Mouse (Mus musculus) mouse embryonic stem cell (cell line): ENCODE measurements around the gene Iglon5.

Experiments
- in situ Hi-C, 2 experiments: fragments of 300-500 bp; cut with MboI; formaldehyde crosslinking; loops; 1 replicate in 1 of 2; 3 replicates in 1 of 2; pipeline ENCODE4 v1.14.3; 2019 to 2020; ENCODE audit warnings: low sequenced_read_pairs in 2 of 2, low pct_unique_long_range_greater_than_20kb in 1 of 2, mixed read lengths in 1 of 2; ENCODE audit not compliant: unreplicated experiment in 1 of 2

The Iglon5 gene

GRCm38 (mm10) chr7:43470373-43470772 lies 19.5 kb downstream of the Iglon5 start:
- in situ Hi-C loops: no loop called here

GRCm38 (mm10) chr7:43466099-43466694 lies 23.7 kb downstream of the Iglon5 start:
- in situ Hi-C loops: no loop called here

DNA sequence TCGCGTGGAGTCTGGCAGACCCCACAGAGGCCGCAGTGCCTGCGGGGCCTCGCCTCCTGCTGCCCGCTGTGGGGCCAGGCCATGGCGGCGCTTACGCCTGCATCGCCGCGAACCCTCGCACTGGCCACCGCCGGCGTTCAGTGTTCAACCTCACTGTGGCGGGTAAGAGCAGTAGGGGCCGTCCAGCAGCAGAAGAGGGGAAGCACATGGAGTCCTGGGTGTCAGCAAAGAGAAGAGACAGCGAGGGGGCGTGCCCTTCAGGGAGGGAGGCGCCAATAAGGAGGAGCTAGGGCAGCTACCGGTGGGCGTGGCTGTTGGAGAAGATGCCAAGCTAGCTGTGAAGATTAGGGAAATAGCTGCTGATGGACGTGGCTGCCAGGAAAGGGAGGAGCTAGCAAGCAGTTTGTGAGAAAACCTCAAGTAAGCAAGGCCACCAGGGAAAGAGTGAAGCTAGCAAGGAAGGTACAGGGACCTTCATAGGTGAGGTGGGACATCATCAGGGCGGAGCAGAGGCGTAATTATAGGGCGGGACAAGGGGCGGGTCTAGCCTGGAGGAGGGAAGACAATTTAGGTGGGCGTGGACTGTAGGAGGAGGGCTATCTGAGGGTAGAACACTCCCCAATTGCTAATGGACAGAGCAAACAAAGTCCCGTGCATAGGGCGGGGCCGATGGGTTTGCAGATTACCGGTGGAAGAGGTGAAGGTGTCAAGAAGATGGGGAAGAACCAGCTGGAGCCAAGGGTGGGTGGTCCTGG lies 24.4 kb downstream of the Iglon5 start:
- in situ Hi-C loops: no loop called here

- in situ Hi-C loops: no loop called here
Observed at GRCm38 (mm10) chr7:43464864-43465343, 25.0 kb downstream of the Iglon5 start.

DNA sequence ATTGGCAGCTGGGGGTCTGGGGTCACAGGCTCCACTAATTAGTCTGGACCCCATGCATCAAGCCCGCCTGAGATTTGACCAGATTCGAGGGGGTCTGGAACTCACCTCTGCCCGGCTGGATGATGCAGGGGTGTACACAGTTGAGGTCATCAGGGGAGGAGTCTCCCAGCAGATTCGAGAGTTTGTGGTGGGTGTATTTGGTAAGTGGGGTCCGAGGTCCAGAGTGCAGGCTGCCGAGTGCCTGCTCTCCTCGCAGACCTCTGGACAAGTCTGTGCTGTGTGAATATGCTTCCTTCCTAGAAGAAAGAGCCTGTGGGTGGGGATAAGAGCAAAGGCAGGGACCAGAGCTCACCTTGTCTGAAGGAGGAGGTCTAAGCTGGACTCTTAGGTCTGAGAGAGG lies 25.9 kb downstream of the Iglon5 start:
- in situ Hi-C loops: no loop called here

DNA sequence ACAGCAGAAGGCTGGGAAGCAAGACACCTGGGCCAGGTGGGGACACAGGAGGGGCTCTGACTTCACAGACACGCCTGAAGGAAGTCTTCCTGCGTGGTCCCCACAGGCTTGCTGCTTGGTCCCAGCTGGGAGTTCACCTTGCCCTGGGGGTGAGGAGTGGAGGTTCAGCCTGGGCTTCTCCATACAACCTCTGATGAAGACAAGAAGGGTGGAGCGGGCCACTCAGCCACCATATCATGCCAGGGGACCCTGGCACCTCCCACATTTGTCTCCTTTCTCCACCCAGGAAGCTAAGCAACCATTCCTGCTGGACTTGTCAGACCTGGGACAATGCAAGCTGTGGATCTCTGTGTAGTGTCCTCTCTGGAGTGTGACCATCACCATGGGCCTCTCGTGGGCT lies 27.0 kb downstream of the Iglon5 start, which contains the start of gene Vsig10l:
Gene Vsig10l (plus strand): TSS at position 301 of the 400 bp plus-strand sequence.
- in situ Hi-C loops: no loop called here

DNA sequence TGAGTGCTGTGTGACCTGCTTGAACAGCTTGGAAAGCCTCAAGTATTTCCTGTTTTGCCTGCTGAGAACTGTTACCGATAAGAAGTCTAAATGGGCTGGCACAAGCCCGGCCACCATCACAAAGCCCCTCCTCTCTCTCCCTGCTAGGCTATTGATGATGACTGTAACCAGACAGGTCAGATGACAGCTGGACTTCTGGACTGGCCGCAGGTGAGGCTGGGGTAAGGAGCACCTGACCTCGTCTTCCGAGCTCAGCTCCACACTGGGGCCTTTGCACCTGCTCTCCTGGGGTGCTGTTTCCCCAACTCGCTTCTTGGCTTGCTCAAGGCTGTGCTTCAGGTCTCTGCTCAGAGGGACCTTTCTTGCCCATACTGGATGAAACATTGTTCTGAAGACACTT lies 35.5 kb downstream of the Iglon5 start:
- in situ Hi-C loops: no loop called here

GRCm38 (mm10) chr7:43453599-43454355 lies 36.1 kb downstream of the Iglon5 start:
- in situ Hi-C loops: no loop called here

DNA sequence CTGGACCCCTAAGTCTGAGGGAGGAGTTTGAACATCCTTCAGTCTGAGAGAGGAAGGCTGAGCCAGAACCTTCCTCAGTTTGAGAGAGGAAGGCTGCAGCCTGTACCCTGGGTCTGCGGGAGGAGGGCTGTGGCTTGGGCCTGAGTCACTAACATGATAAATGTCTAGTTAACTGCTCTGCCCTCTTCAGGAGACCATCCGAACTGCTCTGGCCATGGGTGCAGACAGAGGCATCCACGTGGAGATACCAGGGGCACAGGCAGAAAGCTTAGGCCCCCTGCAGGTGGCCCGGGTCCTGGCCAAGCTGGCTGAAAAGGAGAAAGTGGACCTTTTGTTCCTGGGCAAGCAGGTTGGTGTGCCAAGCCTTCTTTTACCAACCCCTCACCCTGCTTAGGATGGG lies 37.3 kb downstream of the Iglon5 start:
- in situ Hi-C loops: no loop called here

DNA sequence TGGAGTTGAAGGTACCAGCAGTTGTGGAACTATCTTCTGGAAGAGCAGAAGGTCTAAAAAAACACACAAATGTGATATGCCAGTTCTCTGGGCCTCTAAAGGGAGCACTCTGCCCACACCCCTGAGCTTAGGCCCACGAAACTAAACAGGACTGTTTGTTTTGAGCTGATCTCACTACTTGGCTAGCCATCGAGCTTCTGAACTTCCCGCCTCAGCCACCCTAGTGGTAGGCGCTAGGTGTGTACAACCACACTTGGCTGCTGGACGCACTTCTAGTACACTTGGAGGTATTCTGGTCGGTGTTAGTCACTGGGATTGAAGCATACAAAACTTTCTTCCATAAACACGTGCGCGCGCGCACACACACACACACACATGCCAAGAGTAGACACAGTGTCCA lies 38.1 kb downstream of the Iglon5 start:
- in situ Hi-C loops: no loop called here

DNA sequence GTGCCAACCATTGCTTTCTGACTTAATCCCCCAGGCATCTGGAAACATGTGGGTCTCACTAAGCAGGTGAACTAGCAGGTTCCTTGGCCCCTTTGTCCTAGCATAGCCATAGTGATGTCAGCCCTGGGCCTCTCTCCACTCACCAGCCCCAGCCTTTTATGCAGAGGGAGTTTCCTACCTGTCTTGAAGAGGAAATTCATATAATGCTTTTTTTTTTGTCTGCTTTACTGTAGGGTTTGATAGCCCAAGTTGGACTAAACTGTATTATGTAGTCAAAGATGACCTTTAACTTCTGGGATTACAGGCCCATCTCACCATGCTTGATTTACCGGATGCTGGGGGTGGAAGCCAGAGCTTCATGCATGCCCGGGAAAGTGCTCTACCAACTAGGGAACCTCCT lies 40.1 kb downstream of the Iglon5 start:
- in situ Hi-C loops: no loop called here

- in situ Hi-C loops: no loop called here
Observed at GRCm38 (mm10) chr7:43448246-43448645, 41.6 kb downstream of the Iglon5 start.

GRCm38 (mm10) chr7:43447801-43448200 lies 42.1 kb downstream of the Iglon5 start:
- in situ Hi-C loops: no loop called here

- in situ Hi-C loops: no loop called here
Observed at GRCm38 (mm10) chr7:43443917-43444293, 46.0 kb downstream of the Iglon5 start, which contains the start of the genes Etfb and Gm45233. TSS of gene Etfb (plus strand) at chr7:43444083. TSS of gene Gm45233 (plus strand) at chr7:43444128.

DNA sequence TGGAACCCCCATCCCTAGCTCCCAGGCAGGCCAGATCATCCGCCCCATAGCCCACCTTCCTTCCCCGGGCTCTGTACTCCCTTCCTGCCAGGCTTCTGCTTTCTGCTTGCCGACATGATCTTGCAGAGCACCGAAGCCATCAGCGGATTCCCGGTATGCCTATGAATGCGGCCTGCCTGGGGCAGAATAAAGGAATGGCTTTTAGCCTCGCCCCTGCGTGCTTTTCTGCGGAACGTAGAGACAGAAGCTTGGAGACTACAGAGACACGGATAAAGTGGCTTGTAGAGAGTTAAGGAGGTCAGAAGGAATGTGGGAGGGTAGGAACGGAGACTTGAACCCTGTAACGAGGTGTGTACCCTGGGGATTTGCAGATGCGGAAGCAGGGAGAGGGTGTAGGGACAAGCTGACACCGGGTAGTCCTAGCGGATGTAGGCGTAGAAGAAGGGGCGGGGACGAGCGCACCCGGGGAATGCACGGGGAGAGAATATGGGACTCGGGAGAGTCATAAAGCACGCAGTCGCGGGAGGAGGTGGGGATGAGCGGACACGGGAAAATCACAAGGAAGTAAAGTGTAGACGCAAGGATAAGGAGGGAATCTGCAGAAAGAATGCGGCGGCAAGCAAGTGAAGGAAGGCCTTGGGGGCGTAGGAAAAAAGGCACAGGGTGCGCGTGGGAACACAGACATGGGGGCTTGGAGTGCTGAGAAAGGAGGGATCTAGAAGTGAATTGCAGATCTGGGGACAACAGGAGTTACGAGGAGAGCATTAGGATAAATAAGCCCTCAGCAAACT lies 46.6 kb downstream of the Iglon5 start:
- in situ Hi-C loops: no loop called here

DNA sequence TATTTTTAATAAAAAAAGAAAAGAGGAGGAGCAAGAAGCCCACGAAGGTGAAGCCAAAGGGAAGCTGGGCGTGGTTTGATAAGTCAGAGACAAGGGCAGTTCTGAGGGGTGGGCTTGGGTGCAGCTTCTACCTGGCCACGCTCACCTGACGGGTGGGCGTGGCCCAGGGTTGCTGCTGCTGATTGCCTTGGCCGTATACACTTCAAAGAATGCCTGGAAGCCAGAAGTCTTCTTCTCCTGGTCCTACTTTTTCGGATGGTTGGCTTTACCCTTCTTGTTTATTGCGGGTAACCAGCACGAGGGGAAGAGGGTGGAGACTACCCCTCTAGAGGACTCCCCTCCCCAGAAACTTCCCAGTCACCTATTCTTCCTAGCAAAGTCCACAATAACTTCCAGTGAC lies 47.2 kb downstream of the Iglon5 start:
- in situ Hi-C loops: no loop called here

- in situ Hi-C loops: no loop called here
Observed at GRCm38 (mm10) chr7:43441071-43441470, 48.8 kb downstream of the Iglon5 start.

DNA sequence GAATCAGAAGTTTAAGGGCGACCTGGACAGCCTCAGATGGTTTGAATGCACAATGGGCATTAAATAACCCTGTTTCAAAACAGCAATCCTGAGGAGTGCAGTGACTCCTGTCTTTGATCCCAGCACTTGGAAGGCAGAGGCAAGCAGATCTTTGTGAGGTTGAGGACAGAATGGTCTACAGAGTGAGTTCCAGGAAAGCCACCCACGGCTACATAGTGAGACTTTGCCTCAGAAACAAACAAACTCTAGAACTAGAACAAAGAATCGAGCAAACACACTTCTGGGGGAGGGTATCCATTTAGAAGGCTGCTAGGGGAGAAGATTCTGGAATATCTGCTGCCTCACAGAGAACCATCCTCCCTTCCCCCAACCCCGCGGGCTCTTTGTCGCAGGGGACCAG lies 49.4 kb downstream of the Iglon5 start, which contains the start of gene Cldnd2:
Gene Cldnd2 (plus strand): TSS at position 301 of the 400 bp plus-strand sequence.
- in situ Hi-C loops: no loop called here
